Mouse (Mus musculus) thymus, adult 18-20 months (tissue): Measurements from ENCODE around the gene Selenbp1.
"Not testable (repeated sequence)": the region's sequence is repeated elsewhere in the genome, so short reads cannot be mapped to it uniquely, and the experiment has no call there.

ENCODE experiments used
- DNase-seq, 2 experiments: peaks; one replicate each; pipeline ENCODE4 v3.0.0; 2022; ENCODE audit warnings: mixed read lengths in 2 of 2

Selenbp1 gene

GRCm38 (mm10) chr3:94932809-94933564, at the start of gene Selenbp1:
Gene Selenbp1, plus strand, starts transcription at chr3:94933056.
- DNase-seq, result no peak

GRCm38 (mm10) chr3:94886316-94887224, 46.3 kb upstream of the Selenbp1 start, which contains the start of gene Psmb4:
Gene Psmb4, minus strand, starts transcription at chr3:94886961.
- peak; percentile 61 to 72 for DNase-seq

GRCm38 (mm10) chr3:94888595-94888994, 44.3 kb upstream of the Selenbp1 start:
- DNase-seq, result no peak

GRCm38 (mm10) chr3:94894076-94894475, 38.8 kb upstream of the Selenbp1 start:
- DNase-seq, result no peak

GRCm38 (mm10) chr3:94902747-94903146, 30.1 kb upstream of the Selenbp1 start:
- no peak for DNase-seq

- DNase-seq, result not testable (repeated sequence)
Observed at GRCm38 (mm10) chr3:94904759-94905158, 28.1 kb upstream of the Selenbp1 start.

- DNase-seq, result no peak
Observed at GRCm38 (mm10) chr3:94906482-94906881, 26.4 kb upstream of the Selenbp1 start.

GRCm38 (mm10) chr3:94911050-94911693, 21.7 kb upstream of the Selenbp1 start:
- no peak for DNase-seq

GRCm38 (mm10) chr3:94913801-94914200, 19.1 kb upstream of the Selenbp1 start:
- DNase-seq, result no peak

GRCm38 (mm10) chr3:94915903-94916741, 16.7 kb upstream of the Selenbp1 start:
- DNase-seq, result peak in 1 of 2 experiments; percentile 16

- DNase-seq, result no peak
Observed at GRCm38 (mm10) chr3:94917816-94918361, 15.0 kb upstream of the Selenbp1 start.

GRCm38 (mm10) chr3:94918845-94919244, 14.0 kb upstream of the Selenbp1 start:
- DNase-seq, result no peak

- DNase-seq, result no peak
Observed at GRCm38 (mm10) chr3:94921104-94921503, 11.8 kb upstream of the Selenbp1 start.

- DNase-seq, result no peak
Observed at GRCm38 (mm10) chr3:94922333-94922732, 10.5 kb upstream of the Selenbp1 start.

- DNase-seq, result no peak
Observed at GRCm38 (mm10) chr3:94924688-94925087, 8.2 kb upstream of the Selenbp1 start.

GRCm38 (mm10) chr3:94926301-94926736, 6.5 kb upstream of the Selenbp1 start:
- not testable (repeated sequence) for DNase-seq

GRCm38 (mm10) chr3:94928979-94929378, 3.9 kb upstream of the Selenbp1 start:
- DNase-seq, result not testable (repeated sequence)

- DNase-seq, result not testable (repeated sequence)
Observed at GRCm38 (mm10) chr3:94930386-94931266, 2.2 kb upstream of the Selenbp1 start.

GRCm38 (mm10) chr3:94931427-94932082, 1.3 kb upstream of the Selenbp1 start:
- not testable (repeated sequence) for DNase-seq

- not testable (repeated sequence) for DNase-seq
Observed at GRCm38 (mm10) chr3:94932279-94932678, 577 bp upstream of the Selenbp1 start.
